Mouse (Mus musculus) embryo, embryonic 9.5 days (tissue): ENCODE measurements around the gene Olfr596.
"Not testable (repeated sequence)": the region's sequence is repeated elsewhere in the genome, so short reads cannot be mapped to it uniquely, and the experiment has no call there.

Experiments used
- DNase-seq: peaks from one replicate; pipeline ENCODE4 v3.0.0-alpha.2; 2017; ENCODE audit errors: extremely low spot score

Olfr596 gene

GRCm38 (mm10) chr7:103305348-103305747 lies at the start of gene Olfr596:
TSS of gene Olfr596 (plus strand) at chr7:103305648.
- not testable (repeated sequence) for DNase-seq

GRCm38 (mm10) chr7:103316015-103316414 lies 10.6 kb downstream of the Olfr596 start, which contains the start of gene Olfr597:
TSS of gene Olfr597 (plus strand) at chr7:103316315.
- DNase-seq: not testable (repeated sequence)

GRCm38 (mm10) chr7:103323268-103323667 lies 17.8 kb downstream of the Olfr596 start, which contains the start of gene Olfr598:
TSS of gene Olfr598 (plus strand) at chr7:103323568.
- DNase-seq: no peak

- DNase-seq: no peak
Measured at GRCm38 (mm10) chr7:103335617-103336016, 30.2 kb downstream of the Olfr596 start, which contains the start of gene Olfr599. TSS of gene Olfr599 (plus strand) at chr7:103335917.

GRCm38 (mm10) chr7:103349569-103349968 lies 44.1 kb downstream of the Olfr596 start, which contains the start of gene Olfr600:
TSS of gene Olfr600 (minus strand) at chr7:103349669.
- DNase-seq: no peak
